Mouse (Mus musculus) urinary bladder, postnatal 36 days (tissue): ENCODE results near the gene Ccdc27.

Experiments
- DNase-seq, 2 experiments: peaks; one replicate each; pipeline ENCODE4 v3.0.0; 2022; ENCODE audit warnings: low spot score in 2 of 2, mixed read lengths in 1 of 2

The Ccdc27 gene

DNA sequence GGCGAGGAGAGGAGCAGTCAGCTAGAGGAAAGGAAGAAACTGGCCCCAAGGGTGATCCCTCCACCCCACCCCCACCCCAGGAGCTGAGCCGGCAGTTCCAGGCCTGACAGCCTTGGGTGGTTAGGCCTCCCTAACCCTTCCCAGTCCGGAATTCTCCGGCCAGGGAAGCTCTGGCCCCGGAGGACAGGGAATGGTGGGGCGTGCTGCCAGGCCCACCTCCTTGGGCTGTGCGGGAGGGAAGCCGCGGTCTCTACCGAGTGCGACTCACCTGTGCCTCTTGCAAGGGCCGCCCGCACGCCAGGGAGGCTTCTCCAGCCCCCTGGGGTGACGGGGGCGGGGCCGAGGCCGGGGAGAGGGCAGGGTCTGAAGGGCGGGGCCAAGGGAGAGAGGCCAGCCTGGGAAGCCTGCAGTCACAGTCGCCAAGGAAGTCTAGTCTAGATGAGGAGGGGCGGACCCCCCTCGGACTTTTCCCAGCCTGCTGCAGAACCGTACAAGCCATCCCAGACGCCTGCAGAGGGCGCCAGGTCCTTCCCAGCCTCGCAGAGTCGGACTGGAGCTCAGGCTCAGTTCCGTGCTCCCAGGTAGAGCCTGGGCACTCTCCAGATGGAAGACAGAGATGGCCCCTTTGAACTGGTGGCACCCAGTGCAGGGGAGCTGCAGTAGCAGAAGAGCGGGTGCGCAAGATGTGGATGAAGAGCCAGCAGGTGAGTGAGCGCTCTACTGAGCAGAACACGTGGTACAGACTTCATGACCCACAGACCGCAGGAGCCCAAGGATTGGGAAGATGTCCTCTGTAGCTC lies 16.6 kb downstream of the Ccdc27 start, which contains the start of gene Smim1:
Gene Smim1 (minus strand): TSS at position 590 of the 800 bp plus-strand sequence.
- DNase-seq = peak; percentile 61 to 75

DNA sequence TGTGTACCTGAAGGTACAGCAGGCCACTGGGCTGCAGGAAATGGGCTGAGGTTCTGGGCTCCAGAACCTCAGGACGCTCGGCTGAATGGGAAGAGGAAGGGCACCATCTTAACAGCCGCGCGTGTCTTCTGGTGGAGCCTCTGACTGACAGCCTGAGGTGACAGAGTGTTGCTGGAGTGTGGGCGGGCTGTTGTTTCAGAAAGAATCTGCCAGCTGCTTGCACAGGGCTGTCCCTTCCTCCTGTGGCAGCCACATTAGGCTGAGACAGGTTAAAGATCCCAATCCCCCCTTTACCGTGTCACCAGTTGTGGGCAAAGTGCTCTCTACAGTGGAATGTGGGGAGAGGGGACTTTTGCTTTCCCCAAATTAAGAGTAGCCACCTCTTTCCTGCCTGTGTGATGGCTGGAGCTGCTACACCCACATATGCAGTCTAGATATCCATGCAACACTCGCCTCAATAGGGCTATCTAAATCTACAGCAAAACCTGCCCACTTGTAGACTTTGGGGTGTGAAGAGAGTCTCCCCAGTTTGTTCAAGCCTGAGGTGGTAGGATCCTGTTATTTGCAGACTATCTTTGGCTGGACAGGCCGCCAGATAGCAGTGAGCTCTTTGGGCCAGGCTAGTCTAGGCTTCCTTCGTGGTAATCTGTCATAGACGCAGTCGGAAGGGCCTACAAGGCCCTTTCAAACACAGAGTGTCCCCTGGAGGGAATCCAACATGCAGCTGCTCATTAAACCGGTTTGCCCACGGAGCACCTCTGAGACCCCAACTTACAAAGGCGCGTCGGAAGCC lies 17.6 kb downstream of the Ccdc27 start:
- DNase-seq = no peak

DNA sequence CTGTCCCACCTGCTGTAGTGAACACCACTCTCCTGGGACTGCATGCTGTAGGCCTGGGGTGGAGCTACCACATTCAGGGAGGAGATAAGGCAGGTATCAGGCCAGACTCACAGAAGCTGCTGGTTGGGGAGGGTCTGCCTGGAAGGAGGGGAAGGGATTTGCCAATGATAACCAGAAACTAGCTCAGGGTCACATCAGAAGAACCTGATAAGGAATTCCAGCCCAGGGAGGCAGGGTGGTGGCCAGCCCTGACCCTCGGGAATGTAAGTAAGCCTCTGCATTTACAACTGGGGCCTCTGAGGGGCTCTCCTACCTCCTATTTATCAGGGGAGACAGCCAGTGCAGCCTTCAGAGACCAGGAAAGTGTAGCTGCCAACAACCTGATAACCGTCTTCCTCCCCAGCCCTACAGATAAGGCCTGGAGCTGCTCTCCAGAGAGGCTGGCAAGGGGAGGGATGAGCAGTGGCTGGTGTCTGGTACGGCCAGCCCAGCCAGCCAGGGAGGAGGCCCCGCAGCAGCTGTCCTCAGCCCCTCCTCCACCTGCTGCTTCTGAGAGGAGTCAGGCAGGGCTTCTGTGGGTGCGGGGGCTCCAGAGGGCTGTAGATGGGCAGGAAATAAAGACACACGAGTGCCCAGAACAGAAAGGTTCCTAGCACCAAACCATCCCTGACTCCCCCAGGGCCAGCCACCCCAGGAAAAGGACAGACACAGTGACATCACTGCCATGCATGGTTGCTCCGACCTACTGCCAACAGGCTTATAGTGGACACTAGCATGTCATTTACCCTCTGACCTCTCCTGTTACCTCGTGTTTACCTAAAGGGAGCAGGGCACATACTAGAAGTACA lies 18.5 kb downstream of the Ccdc27 start:
- DNase-seq = no peak

DNA sequence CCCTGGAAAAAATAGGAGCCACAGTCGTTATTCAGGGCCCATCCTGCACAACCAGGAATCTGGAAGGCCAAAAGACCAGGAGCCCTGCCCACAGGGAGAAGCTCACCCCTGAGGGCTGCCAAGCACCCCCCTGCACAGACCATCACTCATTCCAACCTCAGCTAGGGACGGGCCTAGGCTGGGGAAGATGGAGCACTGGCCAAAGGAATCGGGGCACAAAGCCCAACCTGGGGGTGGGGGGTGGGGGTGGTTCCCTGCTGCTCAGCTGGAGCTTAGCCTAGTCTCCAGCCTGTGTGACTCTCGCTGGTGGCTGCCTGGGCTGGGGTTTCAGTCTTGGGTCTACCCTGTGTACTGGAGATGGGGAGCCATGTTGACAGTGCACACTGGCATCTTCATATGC lies 19.6 kb downstream of the Ccdc27 start:
- no peak for DNase-seq

DNA sequence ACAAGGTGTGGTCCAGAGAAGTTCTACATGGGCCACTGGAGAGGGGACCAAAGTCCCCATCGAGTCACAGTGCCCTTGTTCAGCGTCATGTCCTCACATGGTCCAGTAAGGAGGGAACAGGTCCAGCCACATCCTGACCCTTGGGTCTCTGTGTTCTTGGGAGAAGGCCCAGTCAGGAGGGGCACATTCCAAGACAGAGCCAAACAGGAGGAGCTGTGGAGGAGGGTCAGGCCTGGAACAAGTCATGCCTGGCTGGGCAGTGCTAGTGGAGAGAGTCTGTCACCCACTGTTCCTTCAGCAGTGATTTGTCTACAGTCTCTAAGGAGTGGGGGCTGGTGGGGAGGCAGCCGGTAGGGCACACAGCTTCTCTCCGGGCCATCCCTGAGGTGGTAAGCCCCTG lies 20.1 kb downstream of the Ccdc27 start:
- peak in 1 of 2 experiments; percentile 56 for DNase-seq

DNA sequence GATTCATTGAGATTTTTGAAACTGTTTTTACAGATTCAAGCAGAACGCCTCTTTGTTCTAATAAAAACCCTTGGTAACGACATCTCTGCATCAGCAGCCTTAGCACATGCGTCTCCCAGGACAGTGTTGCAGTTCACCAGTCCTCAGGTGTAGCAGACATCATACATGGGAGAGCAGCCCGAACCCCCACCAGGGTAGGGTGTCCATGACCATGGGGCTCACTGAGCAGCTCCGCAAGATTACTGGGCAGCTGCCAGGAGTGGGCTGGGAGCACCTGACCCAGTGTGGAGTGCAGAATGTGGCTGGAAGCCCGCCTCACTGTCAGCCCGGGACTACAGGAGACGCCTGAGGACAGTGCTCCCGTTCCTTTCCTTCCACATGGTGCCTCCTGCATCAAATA lies 21.0 kb downstream of the Ccdc27 start:
- DNase-seq = no peak

DNA sequence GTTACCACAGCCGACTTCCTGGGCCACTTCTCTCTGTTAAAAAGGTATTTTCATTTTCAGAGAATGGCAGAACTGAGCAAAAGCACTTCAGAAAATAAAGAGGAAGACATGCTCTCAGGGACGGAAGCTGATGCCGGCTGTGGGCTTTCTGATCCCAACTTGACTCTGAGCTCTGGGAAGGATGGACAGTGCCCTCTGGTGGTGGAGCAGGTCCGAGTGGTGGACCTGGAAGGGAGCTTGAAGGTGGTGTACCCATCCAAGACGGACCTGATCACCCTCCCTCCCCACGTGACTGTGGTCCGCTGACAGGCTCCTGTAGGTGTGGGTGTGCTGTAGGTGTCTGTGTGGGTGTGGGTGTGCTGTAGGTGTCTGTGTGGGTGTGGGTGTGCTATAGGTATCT lies 22.9 kb downstream of the Ccdc27 start:
- no peak for DNase-seq

DNA sequence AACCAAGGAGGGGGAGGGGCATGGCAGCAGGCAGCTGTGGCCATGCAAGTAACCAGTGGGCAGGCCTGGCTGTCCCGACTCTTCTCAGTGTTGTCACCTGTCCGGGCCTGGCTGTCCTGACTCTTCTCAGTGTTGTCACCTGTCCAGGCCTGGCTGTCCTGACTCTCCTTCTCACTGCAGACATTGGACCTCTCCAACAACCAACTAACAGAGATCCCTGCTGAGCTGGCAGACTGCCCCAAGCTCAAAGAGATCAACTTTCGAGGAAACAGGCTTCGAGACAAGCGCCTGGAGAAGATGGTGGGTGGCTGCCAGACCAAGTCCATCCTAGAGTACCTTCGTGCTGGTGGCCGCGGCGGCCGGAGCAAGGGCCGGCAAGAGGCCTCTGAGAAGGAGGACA lies 27.0 kb downstream of the Ccdc27 start:
- DNase-seq = no peak

DNA sequence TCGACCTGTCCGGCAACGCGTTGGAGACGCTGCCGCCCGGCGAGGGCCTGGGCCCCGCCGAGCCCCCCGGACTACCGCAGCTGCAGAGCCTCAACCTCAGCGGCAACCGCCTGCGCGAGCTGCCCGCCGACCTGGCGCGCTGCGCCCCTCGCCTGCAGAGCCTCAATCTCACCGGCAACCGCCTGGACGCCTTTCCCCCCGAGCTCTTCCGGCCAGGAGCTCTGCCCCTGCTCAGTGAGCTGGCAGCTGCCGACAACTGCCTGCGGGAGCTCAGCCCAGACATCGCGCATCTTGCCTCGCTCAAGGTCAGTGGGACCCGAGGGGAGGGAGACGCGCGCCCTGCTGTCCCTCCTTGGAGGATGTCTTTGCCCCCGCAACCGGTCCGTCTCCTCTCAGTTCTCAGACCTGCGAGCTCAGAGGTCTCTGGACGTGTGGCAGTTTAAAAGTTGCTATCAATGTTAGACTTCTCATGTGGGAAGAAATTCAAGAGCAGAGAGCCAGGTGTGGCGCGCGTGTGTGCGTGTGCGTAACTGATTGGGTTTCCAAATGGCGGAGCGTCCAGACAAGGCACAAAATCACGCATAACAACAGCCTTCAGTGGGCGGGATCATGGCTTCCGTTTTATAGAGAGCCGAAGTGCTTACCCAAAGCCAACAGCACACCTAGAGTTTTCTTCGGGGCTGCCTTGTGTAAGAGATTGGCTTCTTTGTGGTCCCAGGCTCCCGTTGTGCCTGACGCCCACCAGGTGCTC lies 30.2 kb downstream of the Ccdc27 start:
- DNase-seq = no peak

DNA sequence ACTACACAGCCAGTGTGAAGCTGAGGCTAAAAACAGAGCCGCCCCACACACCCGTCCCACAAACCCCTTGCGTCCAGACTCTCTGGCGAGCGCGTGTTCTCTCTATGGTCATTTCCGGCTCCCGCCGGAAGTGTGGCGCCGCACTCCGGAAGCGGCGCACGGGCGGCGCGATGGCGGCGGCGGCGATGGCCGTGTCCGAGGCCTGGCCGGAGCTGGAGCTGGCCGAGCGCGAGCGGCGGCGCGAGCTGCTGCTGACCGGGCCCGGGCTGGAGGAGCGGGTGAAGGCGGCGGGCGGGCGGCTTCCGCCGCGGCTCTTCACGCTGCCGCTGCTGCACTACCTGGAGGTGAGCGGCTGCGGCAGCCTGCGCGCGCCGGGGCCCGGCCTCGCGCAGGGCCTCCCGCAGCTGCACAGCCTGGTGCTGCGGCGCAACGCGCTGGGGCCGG lies 30.8 kb downstream of the Ccdc27 start, which contains the start of gene Lrrc47:
Gene Lrrc47 (plus strand): TSS at position 86 of the 444 bp plus-strand sequence.
- DNase-seq = peak; percentile 67 to 82

DNA sequence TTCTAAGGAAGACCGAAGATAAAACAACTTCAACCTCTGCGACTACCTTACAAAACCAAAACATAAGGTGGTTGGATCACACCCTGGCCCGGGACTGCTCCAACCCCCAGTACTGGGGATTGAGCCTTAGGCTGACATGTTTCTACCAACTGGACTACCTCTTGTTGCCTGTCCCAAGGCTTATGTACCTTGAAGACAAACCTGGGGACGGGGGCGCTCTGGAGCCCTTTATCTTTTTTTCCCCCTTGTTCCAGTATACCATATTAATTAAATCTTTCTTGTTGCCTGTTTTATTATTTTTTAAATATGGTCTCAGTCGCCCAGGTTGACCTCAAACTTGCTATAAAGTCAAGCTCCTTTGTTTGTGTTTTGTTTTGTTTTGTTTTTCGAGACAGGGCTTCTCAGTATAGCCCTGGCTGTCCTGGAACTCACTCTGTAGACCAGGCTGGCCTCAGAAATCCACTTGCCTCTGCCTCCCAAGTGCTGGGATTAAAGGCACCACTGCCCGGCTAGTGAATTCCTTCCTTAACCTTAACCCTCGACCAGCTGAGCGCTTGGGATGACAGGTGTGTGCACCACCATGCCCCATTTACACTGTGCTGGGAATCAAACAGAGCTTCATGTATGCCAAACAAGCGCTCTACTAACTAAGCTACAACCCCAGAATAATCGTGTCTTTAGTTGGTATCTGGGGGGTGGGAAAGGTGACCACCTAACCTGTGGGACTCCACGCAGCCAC lies 31.4 kb downstream of the Ccdc27 start:
- DNase-seq = no peak

DNA sequence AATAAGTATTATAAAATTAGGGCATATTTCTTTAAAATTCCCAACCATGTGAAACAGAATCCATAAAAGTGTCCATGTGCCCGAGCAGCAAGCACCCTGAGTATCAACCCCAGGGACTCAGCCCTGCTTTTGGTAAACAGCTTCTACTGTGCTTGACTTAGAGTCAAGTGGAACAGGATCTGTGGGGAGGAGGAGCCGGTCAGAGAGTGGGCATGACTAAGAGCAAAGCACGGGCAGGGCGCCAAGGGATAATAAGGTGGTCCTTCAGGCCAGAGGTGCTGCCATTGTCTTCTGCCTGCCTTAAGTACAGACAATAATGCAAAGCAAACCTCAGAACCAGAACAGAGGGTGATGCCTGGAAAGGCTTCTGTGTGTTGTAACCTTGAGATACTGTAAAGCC lies 34.7 kb downstream of the Ccdc27 start:
- DNase-seq = no peak

DNA sequence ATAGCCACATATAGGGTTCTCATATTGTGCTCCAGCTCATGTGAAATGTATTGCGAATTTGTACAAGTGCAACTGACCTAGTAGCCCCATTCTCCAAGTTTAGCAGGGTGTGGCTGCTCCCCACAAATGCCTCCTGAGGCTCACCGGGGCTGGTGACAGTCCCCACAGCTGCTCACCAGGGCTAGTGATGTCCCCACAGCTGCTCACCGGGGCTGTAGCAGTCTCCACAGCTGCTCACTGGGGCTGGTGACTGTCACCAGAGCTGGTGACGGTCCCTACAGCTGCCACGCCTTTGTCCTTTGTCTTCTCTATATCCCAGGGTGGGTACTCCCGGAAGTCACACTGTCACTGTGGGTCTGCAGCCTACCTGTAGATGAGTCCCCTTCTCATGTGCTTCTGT lies 36.2 kb downstream of the Ccdc27 start:
- no peak for DNase-seq

DNA sequence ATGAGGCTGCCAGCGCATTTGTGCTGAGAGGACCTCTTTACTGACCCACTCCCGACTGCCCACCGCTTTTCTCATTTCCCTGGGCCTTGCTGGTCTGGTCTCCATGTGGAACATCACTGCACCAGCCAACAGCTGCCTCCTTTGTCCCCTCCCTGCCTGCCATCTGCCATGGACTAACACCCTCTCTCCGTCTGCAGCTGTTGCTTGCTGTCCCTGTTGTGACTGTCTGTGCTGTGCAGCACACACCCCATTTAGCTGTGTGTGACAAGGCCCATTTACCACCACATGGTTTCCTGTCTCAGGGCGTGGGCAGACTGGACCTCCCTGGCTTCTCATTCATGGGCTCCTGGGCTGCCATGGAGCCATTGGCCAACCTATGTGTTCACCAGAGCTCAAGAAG lies 37.0 kb downstream of the Ccdc27 start:
- no peak for DNase-seq

DNA sequence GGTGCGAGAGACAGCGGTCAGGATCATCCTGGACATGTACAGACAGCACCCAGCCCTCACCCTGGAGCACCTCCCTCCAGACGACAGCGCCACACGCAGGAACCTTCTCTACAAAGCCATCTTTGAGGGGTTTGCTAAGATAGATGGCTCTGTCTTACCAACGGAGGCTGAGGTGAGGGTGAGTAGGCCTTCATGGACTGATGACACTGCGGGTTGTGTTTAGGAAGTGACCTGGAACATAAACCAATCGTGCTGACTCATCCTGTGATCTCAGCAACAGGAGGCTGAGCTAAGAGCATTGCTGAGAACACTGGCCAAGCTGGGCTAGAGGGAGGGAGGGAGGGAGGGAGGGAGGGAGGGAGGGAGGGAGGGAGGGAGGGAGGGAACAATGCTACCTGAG lies 49.0 kb downstream of the Ccdc27 start:
- DNase-seq = no peak

DNA sequence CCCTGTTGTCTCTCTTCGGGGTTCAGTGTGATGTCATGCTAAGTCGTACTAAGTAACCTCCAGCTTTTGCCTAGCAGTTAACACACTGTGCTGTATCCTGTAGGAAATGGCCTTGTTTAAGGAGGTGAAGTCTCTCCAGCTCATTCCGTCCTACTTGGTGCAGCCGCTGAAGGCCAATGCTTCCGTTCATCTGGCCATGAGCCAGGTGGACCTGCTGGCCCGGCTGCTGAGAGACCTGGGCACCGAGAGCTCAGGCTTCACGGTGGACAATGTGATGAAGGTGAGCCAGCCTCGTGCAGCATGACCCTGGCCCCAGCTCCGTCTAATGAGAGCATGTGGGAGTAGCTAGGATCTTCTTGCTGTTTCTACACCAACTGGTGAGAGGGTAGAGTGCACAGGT lies 49.8 kb downstream of the Ccdc27 start:
- DNase-seq = no peak

DNA sequence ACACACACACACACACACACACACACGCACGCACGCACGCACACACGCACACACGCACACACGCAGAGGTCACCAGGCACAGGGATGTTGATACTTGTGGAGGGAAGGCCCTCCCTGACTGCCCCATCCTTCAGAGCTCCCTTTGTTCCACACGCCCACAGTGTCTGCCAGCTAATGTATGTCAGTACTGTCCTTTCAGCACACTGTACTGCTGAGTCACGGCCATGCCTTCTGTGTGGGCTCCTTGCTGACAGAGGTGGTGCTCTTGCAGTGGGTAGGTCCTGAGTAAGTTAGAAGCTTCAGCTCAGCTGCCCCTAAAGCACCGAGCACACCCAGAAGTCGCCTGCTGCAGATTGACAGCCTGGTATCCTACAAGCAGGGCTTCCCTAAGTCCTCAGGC lies 62.0 kb downstream of the Ccdc27 start:
- no peak for DNase-seq

DNA sequence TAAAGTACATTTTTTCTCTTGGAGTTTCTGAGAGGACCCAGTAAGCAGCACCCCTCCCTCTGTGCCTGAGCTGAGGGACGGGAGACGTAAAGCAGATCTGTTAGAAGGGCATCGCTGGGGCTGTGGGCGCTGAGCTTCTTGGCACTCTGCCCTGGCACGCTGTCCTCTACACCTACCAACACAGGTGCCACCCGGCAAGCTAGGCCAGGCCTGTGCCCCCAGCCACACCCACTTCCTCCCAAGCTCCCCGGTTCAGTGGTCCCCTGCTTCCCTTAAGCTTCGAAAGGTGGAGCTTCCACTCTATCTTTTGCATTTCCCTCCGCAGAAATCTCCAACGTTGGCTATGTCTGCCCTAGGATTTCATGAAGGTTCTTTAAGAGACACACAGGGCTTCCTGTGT lies 63.2 kb downstream of the Ccdc27 start:
- DNase-seq = no peak
